Mouse (Mus musculus) G1E (cell line): Measurements from ENCODE around the gene Tbc1d1. TPM values are rescaled to one million over a fixed set of nuclear protein-coding genes. Genes with fewer than 3 reads are reported as not detected.

Experiments used
- ATAC-seq: 2 replicates; pipeline ENCODE4 v1.8.0; 2016; ENCODE audit warnings: mild to moderate bottlenecking; ENCODE audit not compliant: insufficient number of reproducible peaks, poor library complexity, low FRiP score, severe bottlenecking; ENCODE audit errors: extremely low read depth
- DNase-seq: peaks from one replicate; pipeline ENCODE4 v3.0.0; 2012; ENCODE audit warnings: low spot score
- H3K27me3 ChIP-seq: 2 replicates; pipeline ENCODE4 v1.6.1; 2012; ENCODE audit warnings: mild to moderate bottlenecking, low read length, inconsistent platforms; ENCODE audit not compliant: insufficient read depth
- H3K36me3 ChIP-seq: replicated peaks from 2 replicates; pipeline ENCODE3; 2012; ENCODE audit warnings: mild to moderate bottlenecking, inconsistent platforms
- H3K4me1 ChIP-seq: 2 replicates; pipeline ENCODE4 v1.6.1; 2012; ENCODE audit warnings: low read depth, low read length, inconsistent platforms, mixed read lengths; ENCODE audit not compliant: insufficient read depth
- H3K4me3 ChIP-seq: 2 replicates; pipeline ENCODE4 v1.5.1; 2012; ENCODE audit warnings: low read depth, mild to moderate bottlenecking, inconsistent platforms, low read length, moderate library complexity, mixed read lengths
- H3K9me3 ChIP-seq: replicated peaks from 2 replicates; pipeline ENCODE4 v1.6.1; 2012; ENCODE audit warnings: inconsistent platforms
- CTCF ChIP-seq: IDR thresholded peaks from 2 replicates; pipeline ENCODE4 v1.5.1; 2012; ENCODE audit warnings: low read depth, low read length, inconsistent platforms, mixed read lengths
- GATA1 ChIP-seq: IDR thresholded peaks from 2 replicates; pipeline ENCODE4 v1.6.1; 2012; ENCODE audit warnings: borderline replicate concordance, low read length, inconsistent platforms, mixed read lengths
- GATA2 ChIP-seq: IDR thresholded peaks from 2 replicates; pipeline ENCODE4 v1.6.1; 2012; ENCODE audit warnings: low read depth, low read length, inconsistent platforms, borderline replicate concordance
- POLR2AphosphoS5 ChIP-seq: IDR thresholded peaks from 2 replicates; pipeline ENCODE4 v1.6.1; 2012; ENCODE audit warnings: low read depth, low read length, inconsistent platforms; ENCODE audit not compliant: insufficient replicate concordance
- TAL1 ChIP-seq: conservative IDR thresholded peaks from 2 replicates; pipeline ENCODE4 v1.6.1; 2012; ENCODE audit warnings: low read depth, low read length, inconsistent platforms, mixed read lengths
- polyA plus RNA-seq: library from polyadenylated mRNA; stranded (reverse); fragments of >175 nt; gene quantifications from 2 replicates; pipeline ENCODE4 v1.2.3, GENCODE M21; 2012
- total RNA-seq, 2 experiments: library from RNA; stranded (forward) in 1 of 2; stranded (reverse) in 1 of 2; fragments of 200-1000 nt in 1 of 2; fragments of >200 nt in 1 of 2; fragmentation: Nextera tagmentation in 1 of 2; gene quantifications; 2 replicates each; pipeline ENCODE4 v1.2.3; 2014 to 2017

The Tbc1d1 gene
- total and polyA plus RNA-seq, 3 experiments: 4.2 to 17.3 (median 11.7) TPM

- ATAC-seq: no peak
Measured at GRCm38 (mm10) chr5:64207800-64208199, 51.7 kb downstream of the Tbc1d1 start.

GRCm38 (mm10) chr5:64210817-64211216, 54.7 kb downstream of the Tbc1d1 start:
- no peak overlapping the region for H3K4me3 ChIP-seq
- no peaks in the 10 kb centered on the region; the same call in 1 of the 2 replicates for H3K4me1 ChIP-seq
- peaks cover 7% of the 10 kb centered on the region; the same call in 1 of the 2 replicates for H3K27me3 ChIP-seq
- H3K36me3 ChIP-seq: no peaks in the 10 kb centered on the region
- no peak for ATAC-seq
- H3K9me3 ChIP-seq: no peaks in the 10 kb centered on the region
- no peak for DNase-seq
- TF ChIP-seq GATA2: no peak
- no peak for TF ChIP-seq GATA1
- no peak for TF ChIP-seq CTCF
- TF ChIP-seq TAL1: no peak
- TF ChIP-seq POLR2AphosphoS5: no peak

More at GRCm38 (mm10) chr5:64207800-64208199, 51.7 kb downstream of the Tbc1d1 start:
- TF ChIP-seq GATA2 (no peak), GATA1 (no peak), CTCF (no peak), TAL1 (no peak), POLR2AphosphoS5 (no peak)
- peaks cover 4% of the 10 kb centered on the region for H3K4me1 ChIP-seq
- H3K4me3 ChIP-seq: no peak overlapping the region
- H3K9me3 ChIP-seq: no peaks in the 10 kb centered on the region
- DNase-seq: no peak
- 0 out of 2 replicates have a peak, but pooled peaks cover 4% of the 10 kb centered on the region for H3K27me3 ChIP-seq
- H3K36me3 ChIP-seq: no peaks in the 10 kb centered on the region

DNA sequence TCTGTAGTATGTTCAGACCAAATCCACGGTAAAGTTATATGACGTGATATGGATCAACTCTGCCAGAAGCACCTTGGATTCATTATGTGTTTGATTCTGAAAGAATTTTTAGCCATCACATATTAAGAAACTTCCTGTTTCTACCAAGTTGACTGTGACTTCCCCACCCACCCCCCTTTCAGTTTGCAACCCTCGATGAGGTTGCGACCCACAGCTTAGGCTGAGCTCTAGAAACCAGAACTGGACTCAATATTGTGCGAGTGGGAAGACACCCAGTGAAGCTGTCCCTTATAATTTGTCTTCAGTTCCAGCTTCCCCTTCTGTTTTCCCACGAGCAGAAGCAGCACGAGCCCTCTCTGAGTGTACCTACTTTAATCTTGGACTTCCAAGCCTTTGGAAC, 55.2 kb downstream of the Tbc1d1 start:
- H3K27me3 ChIP-seq: peaks cover 8% of the 10 kb centered on the region; the same call in 1 of the 2 replicates
- no peaks in the 10 kb centered on the region for H3K36me3 ChIP-seq
- DNase-seq (no peak), ATAC-seq (no peak)
- TF ChIP-seq GATA2: no peak
- no peak for TF ChIP-seq TAL1
- TF ChIP-seq POLR2AphosphoS5: no peak
- TF ChIP-seq GATA1: no peak
- TF ChIP-seq CTCF: no peak
- H3K9me3 ChIP-seq: no peaks in the 10 kb centered on the region
- H3K4me1 ChIP-seq: no peaks in the 10 kb centered on the region
- no peak overlapping the region for H3K4me3 ChIP-seq

DNA sequence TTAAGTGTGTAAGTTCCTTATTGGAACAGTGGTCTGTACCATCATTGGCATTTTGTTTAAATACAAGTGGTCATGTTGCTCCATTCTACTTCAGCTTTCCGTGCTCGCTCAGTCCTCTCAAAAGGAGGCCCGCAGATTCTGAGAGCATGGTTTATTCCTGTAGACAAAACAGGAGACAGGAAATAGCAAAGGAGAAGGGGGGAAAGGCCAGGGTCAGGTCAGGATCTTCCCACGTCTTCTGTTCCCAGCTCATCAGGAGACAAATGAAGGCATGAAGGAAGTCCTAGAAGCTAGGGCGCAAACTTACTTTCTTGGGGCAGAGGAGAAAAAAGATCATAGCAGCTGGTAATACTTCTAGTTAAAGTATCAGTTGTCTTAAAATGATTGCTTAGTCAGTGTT, 56.1 kb downstream of the Tbc1d1 start:
- Histone ChIP-seq H3K9me3 (no peaks in the 10 kb centered on the region), H3K36me3 (no peaks in the 10 kb centered on the region), H3K4me1 (no peaks in the 10 kb centered on the region), H3K27me3 (peaks cover 12% of the 10 kb centered on the region; the same call in 1 of the 2 replicates), H3K4me3 (no peak overlapping the region)
- ATAC-seq (no peak), DNase-seq (no peak)
- TF ChIP-seq POLR2AphosphoS5 (no peak), CTCF (no peak), GATA2 (no peak), GATA1 (no peak), TAL1 (no peak)

- Histone ChIP-seq H3K4me3 (no peak overlapping the region), H3K9me3 (no peaks in the 10 kb centered on the region), H3K4me1 (no peaks in the 10 kb centered on the region), H3K36me3 (no peaks in the 10 kb centered on the region), H3K27me3 (peaks cover 14% of the 10 kb centered on the region; the same call in 1 of the 2 replicates)
- no peak for TF ChIP-seq TAL1
- TF ChIP-seq CTCF: no peak
- TF ChIP-seq GATA1: no peak
- no peak for TF ChIP-seq GATA2
- no peak for TF ChIP-seq POLR2AphosphoS5
- ATAC-seq (no peak), DNase-seq (no peak)
Measured at GRCm38 (mm10) chr5:64212619-64213018, 56.5 kb downstream of the Tbc1d1 start.

GRCm38 (mm10) chr5:64215806-64216205, 59.7 kb downstream of the Tbc1d1 start:
- ATAC-seq (no peak), DNase-seq (no peak)
- TF ChIP-seq CTCF: no peak
- TF ChIP-seq POLR2AphosphoS5: no peak
- TF ChIP-seq TAL1: no peak
- TF ChIP-seq GATA2: no peak
- no peak for TF ChIP-seq GATA1
- Histone ChIP-seq H3K4me1 (no peaks in the 10 kb centered on the region; the same call in 1 of the 2 replicates), H3K36me3 (no peaks in the 10 kb centered on the region), H3K4me3 (no peak overlapping the region), H3K9me3 (no peaks in the 10 kb centered on the region), H3K27me3 (peaks cover 16% of the 10 kb centered on the region; the same call in 1 of the 2 replicates)

DNA sequence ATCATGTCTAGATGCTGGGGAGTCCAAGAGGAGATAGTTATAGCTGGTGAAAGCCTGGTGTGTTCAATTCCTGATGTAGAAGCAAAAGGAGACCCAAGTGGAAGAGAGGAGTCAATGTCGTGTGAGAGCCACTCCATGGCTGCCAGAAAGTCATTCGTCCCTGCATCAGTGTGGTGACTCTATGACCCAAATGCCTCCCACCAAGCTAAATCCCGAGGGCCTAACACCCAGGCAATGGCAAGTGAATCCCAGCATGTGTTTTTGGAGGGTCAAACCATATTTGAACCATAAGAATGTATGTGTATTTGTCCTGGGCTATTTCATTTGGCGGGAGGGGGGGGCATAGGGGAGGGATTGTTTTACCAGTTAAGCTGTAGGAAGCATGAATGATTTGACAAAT, 60.2 kb downstream of the Tbc1d1 start:
- ATAC-seq: no peak
- H3K27me3 ChIP-seq: peaks cover 16% of the 10 kb centered on the region; the same call in 1 of the 2 replicates
- TF ChIP-seq GATA1: no peak
- TF ChIP-seq TAL1: no peak
- TF ChIP-seq GATA2: no peak
- TF ChIP-seq CTCF: no peak
- TF ChIP-seq POLR2AphosphoS5: no peak
- no peak overlapping the region for H3K4me3 ChIP-seq
- H3K9me3 ChIP-seq: no peaks in the 10 kb centered on the region
- H3K36me3 ChIP-seq: no peaks in the 10 kb centered on the region
- DNase-seq: no peak
- no peaks in the 10 kb centered on the region; the same call in 1 of the 2 replicates for H3K4me1 ChIP-seq
